Mouse (Mus musculus): ENCODE data around the gene Fdps. TPM values are rescaled to one million over a fixed set of nuclear protein-coding genes. Genes with fewer than 3 reads are reported as not detected.

The Fdps gene
- total RNA-seq, 2 experiments from 2014 or later = 81.0 to 88.8 TPM

GRCm38 (mm10) chr3:89061696-89062095, 40.1 kb downstream of the Fdps start:
- no peak for DNase-seq (ENCODE audit: low spot score in 2 of 2)

GRCm38 (mm10) chr3:89058783-89059182, 43.0 kb downstream of the Fdps start:
- intact Hi-C loops (cut with DNase I) = no loop called here
- DNase-seq (ENCODE audit: low spot score in 2 of 2) = peak in 1 of 2 experiments; percentile 46

More at GRCm38 (mm10) chr3:89061696-89062095, 40.1 kb downstream of the Fdps start:
- intact Hi-C loops (cut with DNase I) = no loop called here

- peak in 1 of 2 experiments; percentile 61 for DNase-seq (ENCODE audit: low spot score in 2 of 2)
- intact Hi-C loops (cut with DNase I) = no loop called here
These were observed 43.4 kb downstream of the Fdps start for GRCm38 (mm10) chr3:89058361-89058760.

Other genes with a start within 250 kb of the Fdps start
- 10 to 100 TPM; 22.5 to 23.6 TPM for gene Msto1, start 188.0 kb downstream of the Fdps start, total RNA-seq (2021)
- 10 to 100 TPM; 79.1 to 83.5 TPM for gene Ash1l, start 151.3 kb downstream of the Fdps start, total RNA-seq (2021)
- gene Dap3, start 150.8 kb downstream of the Fdps start, total RNA-seq (2021) = 100 to 1,000 TPM; 103 to 104 TPM
- gene Rusc1, start 8.6 kb downstream of the Fdps start, total RNA-seq (2021) = 100 to 1,000 TPM; 189 to 195 TPM
- gene Gm43738, start 860 bp downstream of the Fdps start, total RNA-seq (2021) = not detected
- gene Pklr, start 34.2 kb upstream of the Fdps start, total RNA-seq (2021) = not detected
- 10 to 100 TPM; 16.0 to 18.7 TPM for gene Hcn3, start 58.2 kb upstream of the Fdps start, total RNA-seq (2021)
- gene Clk2, start 62.8 kb upstream of the Fdps start, total RNA-seq (2021) = 10 to 100 TPM; 39.0 to 46.6 TPM
- gene Scamp3, start 75.5 kb upstream of the Fdps start, total RNA-seq (2021) = 10 to 100 TPM; 67.1 to 70.2 TPM
- 10 to 100 TPM; 61.6 to 64.9 TPM for gene Fam189b, start 81.2 kb upstream of the Fdps start, total RNA-seq (2021)
- 10 to 100 TPM; 66.5 to 67.7 TPM for gene Gba, start 101.0 kb upstream of the Fdps start, total RNA-seq (2021)
- gene Thbs3, start 113.2 kb upstream of the Fdps start, total RNA-seq (2021) = 10 to 100 TPM; 23.6 to 26.5 TPM
- gene Mtx1, start 125.1 kb upstream of the Fdps start, total RNA-seq (2021) = 10 to 100 TPM; 89.5 to 94.5 TPM
- gene Muc1, start 127.1 kb upstream of the Fdps start, total RNA-seq (2021) = 1 to 10 TPM in 1 of 2 experiments, under 1 TPM in 1; 0.80 to 1.2 TPM
- gene Krtcap2, start 144.0 kb upstream of the Fdps start, total RNA-seq (2021) = 10 to 100 TPM; 69.2 to 69.4 TPM
- 10 to 100 TPM; 89.8 to 94.3 TPM for gene Trim46, start 144.3 kb upstream of the Fdps start, total RNA-seq (2021)
- gene Dpm3, start 157.4 kb upstream of the Fdps start, total RNA-seq (2021) = 10 to 100 TPM; 47.8 to 48.1 TPM
- 10 to 100 TPM; 32.1 to 37.4 TPM for gene Slc50a1, start 168.6 kb upstream of the Fdps start, total RNA-seq (2021)
- gene Efna1, start 179.2 kb upstream of the Fdps start, total RNA-seq (2021) = 1 to 10 TPM; 4.1 to 5.2 TPM
- 10 to 100 TPM; 51.3 to 56.8 TPM for gene Efna3, start 221.0 kb upstream of the Fdps start, total RNA-seq (2021)
- under 1 TPM; 0.27 to 0.37 TPM for gene Efna4, start 236.1 kb upstream of the Fdps start, total RNA-seq (2021)
- 100 to 1,000 TPM; 101 to 105 TPM for gene Adam15, start 248.0 kb upstream of the Fdps start, total RNA-seq (2021)